Mouse (Mus musculus) neural tube, embryonic 12.5 days (tissue): ENCODE measurements around the gene Acox1. TPM values are rescaled to one million over a fixed set of nuclear protein-coding genes. Genes with fewer than 3 reads are reported as not detected.

Experiments
- ATAC-seq: fragments of 200-750 bp; cut with Nextera tagmentation; 2 replicates; pipeline ENCODE4 v1.8.0; 2017; ENCODE audit warnings: low read depth, mild to moderate bottlenecking, moderate TSS enrichment, moderate library complexity; ENCODE audit not compliant: low FRiP score
- H3K27ac ChIP-seq: fragments of 300-500 bp; sonication (generic); 2 replicates; pipeline ENCODE4 v1.5.1; 2016
- H3K27me3 ChIP-seq: fragments of 300-500 bp; sonication (generic); replicated peaks from 2 replicates; pipeline ENCODE4 v1.6.1; 2016; ENCODE audit warnings: mild to moderate bottlenecking
- H3K36me3 ChIP-seq: fragments of 300-500 bp; sonication (generic); 2 replicates; pipeline ENCODE4 v1.6.1; 2016; ENCODE audit warnings: mild to moderate bottlenecking
- H3K4me1 ChIP-seq: fragments of 300-500 bp; sonication (generic); 2 replicates; pipeline ENCODE4 v1.6.1; 2016
- H3K4me2 ChIP-seq: fragments of 300-500 bp; sonication (generic); replicated peaks from 2 replicates; pipeline ENCODE4 v1.6.1; 2016; ENCODE audit warnings: mild to moderate bottlenecking
- H3K4me3 ChIP-seq: fragments of 300-500 bp; sonication (generic); 2 replicates; pipeline ENCODE4 v1.5.1; 2016
- H3K9ac ChIP-seq: fragments of 300-500 bp; sonication (generic); 2 replicates; pipeline ENCODE4 v1.6.1; 2016; ENCODE audit warnings: mild to moderate bottlenecking
- H3K9me3 ChIP-seq: fragments of 300-500 bp; sonication (generic); 2 replicates; pipeline ENCODE4 v1.6.1; 2016; ENCODE audit warnings: mild to moderate bottlenecking
- WGBS: fragments of 180-500 bp; shearing (Covaris S2); methylation state at CpG from one replicate; pipeline ENCODE4 v1.1.7; 2016; 5-methylcytosine and 5-hydroxymethylcytosine counted together
- polyA plus RNA-seq: library from polyadenylated mRNA; unstranded; fragments of >200 nt; fragmentation: Nextera tagmentation; extraction: Ambion mirVana; gene quantifications from 2 replicates; pipeline ENCODE4 v1.2.1, GENCODE M21; 2016

The Acox1 gene
- polyA plus RNA-seq, 1 experiment from 2014 or later, result 44.0 TPM

DNA sequence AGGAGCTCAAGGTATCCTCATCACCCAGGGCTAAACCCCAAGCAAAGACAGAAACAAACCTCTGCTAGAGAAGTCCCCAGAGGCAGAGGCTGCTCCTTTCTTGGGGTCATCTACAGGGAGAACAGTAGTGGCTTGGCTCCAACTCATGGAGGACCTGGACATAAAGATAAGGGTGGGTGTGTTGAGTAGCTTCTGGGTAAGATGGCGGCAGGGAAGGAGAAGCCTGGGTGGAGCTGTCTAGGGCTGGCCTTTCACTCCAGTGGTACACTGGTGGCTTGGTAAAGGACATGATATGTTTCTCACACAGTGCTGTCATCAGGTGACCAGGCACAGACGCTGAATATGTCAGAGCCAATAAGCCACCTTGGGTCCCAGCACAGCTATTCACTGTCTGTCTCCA is 47.9 kb downstream of the Acox1 start:
- H3K27me3 ChIP-seq, result no peaks in the 10 kb centered on the region
- no peak for ATAC-seq
- no peak overlapping the region for H3K4me2 ChIP-seq
- H3K4me3 ChIP-seq, result no peak overlapping the region
- H3K36me3 ChIP-seq, result peaks cover 99% of the 10 kb centered on the region
- H3K27ac ChIP-seq, result no peak overlapping the region
- WGBS, result 94% methylated on average over 2 of the region's 2 CpGs
- H3K9me3 ChIP-seq, result no peaks in the 10 kb centered on the region
- no peaks in the 10 kb centered on the region for H3K4me1 ChIP-seq
- H3K9ac ChIP-seq, result no peak overlapping the region

DNA sequence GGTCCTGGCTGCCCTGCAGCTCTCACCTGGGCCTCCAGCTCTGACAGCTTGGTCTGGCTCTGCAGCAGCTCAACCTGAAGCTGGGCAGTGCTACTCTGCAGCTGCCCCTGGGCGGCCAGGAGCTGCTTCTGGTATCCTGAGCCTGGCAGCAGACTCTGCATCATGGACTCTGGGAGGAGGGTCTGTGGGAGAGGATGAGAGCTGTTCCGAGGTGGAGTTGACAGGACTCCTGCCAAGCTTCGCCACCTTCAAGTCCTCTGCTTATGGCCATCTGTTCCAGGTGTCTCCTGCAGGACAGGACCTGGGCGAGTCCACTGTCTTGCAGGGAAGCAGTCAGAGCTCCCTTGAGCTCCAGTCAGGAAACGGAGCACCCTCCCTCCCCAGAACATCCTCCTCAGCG is 49.5 kb downstream of the Acox1 start:
- ATAC-seq, result no peak
- Histone ChIP-seq H3K9ac (no peak overlapping the region), H3K36me3 (peaks cover 99% of the 10 kb centered on the region), H3K4me2 (no peak overlapping the region), H3K9me3 (no peaks in the 10 kb centered on the region), H3K4me1 (no peaks in the 10 kb centered on the region), H3K27ac (no peak overlapping the region), H3K4me3 (no peak overlapping the region), H3K27me3 (no peaks in the 10 kb centered on the region)
- 84% methylated on average over 6 of the region's 6 CpGs for WGBS

DNA sequence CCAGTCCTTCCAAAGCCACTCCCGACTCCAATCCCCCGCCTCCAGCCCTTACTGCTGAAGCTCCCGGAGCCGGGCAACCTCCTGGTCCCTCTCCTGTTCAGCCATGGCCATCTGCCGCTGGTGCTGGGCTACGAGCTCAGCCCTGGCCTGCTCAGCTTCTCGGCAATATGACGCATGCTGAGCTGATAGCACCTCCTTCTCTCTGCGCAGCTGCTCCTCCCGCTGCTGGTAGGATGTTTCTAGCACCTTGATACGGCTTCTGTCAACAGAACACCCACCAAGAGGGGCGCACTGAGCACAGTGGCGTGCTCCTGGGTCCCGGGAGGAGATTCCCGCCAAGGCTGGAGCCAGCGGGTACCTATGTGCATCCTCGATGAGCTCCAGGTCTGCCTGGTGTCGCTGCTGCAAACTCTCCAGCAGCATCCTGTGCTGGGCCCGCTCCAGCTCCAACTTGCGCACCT is 50.1 kb downstream of the Acox1 start:
- H3K4me3 ChIP-seq, result no peak overlapping the region
- peaks cover 99% of the 10 kb centered on the region for H3K36me3 ChIP-seq
- no peaks in the 10 kb centered on the region for H3K4me1 ChIP-seq
- H3K27ac ChIP-seq, result no peak overlapping the region
- no peak overlapping the region for H3K4me2 ChIP-seq
- ATAC-seq, result no peak
- H3K9me3 ChIP-seq, result no peaks in the 10 kb centered on the region
- H3K27me3 ChIP-seq, result no peaks in the 10 kb centered on the region
- 59% methylated on average over 20 of the region's 20 CpGs for WGBS
- no peak overlapping the region for H3K9ac ChIP-seq

GRCm38 (mm10) chr11:116146294-116146985 is 52.4 kb downstream of the Acox1 start:
- Histone ChIP-seq H3K9me3 (no peaks in the 10 kb centered on the region), H3K4me1 (no peaks in the 10 kb centered on the region), H3K4me3 (no peak overlapping the region), H3K9ac (no peak overlapping the region), H3K27me3 (no peaks in the 10 kb centered on the region), H3K36me3 (peaks cover 99% of the 10 kb centered on the region), H3K27ac (no peak overlapping the region), H3K4me2 (no peak overlapping the region)
- ATAC-seq, result no peak
- WGBS, result 78% methylated on average over 25 of the region's 25 CpGs

DNA sequence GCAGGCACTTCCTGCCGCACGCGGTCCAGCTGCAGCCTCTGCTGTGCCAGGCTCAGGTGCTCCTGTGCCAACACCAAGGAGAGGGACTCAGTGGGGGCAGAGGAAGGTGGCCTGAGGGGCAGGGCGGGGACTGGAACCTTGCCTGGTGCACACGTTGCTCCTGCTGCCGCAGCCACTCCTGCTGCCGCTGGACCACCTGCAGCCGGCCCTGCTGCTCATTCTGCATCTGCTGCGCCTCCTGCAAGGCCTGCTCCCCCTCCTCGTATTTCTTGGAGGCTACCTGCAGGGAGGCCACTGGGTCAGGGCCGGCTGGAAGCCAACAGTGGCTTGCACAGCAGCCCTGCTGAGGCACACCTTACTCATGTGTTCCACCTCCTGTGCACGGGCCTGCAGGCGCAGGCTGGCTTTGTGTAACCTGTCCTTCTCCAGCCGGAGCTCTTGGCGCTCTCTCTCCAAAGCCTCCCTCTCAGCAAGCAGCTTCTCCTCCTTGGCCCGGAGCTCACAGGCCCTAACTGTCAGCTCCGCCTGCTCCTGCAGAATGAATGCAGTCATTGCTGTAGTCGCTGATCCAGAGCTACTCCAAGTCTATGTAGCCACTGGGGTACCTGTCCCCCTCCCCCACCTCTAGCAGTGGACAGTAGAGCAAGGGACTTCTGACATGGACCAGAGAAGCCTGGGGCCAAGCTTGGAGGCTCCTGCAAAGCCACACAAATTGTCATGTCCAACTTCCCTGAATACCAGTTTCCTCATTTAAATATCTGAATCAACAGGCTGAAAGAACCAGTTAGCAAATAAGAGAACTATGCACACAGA is 53.2 kb downstream of the Acox1 start:
- Histone ChIP-seq H3K36me3 (peaks cover 93% of the 10 kb centered on the region), H3K27me3 (no peaks in the 10 kb centered on the region), H3K4me2 (no peak overlapping the region), H3K4me1 (no peaks in the 10 kb centered on the region), H3K9me3 (no peaks in the 10 kb centered on the region), H3K4me3 (no peak overlapping the region), H3K9ac (no peak overlapping the region), H3K27ac (no peak overlapping the region)
- ATAC-seq, result no peak
- 68% methylated on average over 18 of the region's 18 CpGs for WGBS

DNA sequence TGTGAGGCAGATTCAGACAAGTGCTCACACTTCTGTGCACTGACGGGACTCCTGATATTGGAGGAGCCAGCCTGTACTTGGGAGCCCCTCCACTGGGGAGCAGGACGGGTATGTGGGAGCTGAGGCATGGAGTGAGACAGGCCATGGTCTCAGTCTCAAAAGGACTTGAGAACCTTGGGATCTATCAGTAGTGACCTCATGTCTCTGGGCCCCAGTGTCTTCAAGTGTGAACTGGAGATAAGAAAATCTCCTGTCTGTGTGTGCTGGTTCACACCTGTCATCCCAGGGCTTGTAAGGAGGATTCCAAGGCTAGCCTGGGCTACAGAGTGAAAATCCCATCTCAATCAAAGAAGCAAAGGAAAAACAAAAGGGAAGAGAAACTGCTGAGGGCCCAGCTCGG is 55.4 kb downstream of the Acox1 start:
- ATAC-seq, result no peak
- WGBS, result 91% methylated on average over 3 of the region's 3 CpGs
- Histone ChIP-seq H3K9ac (no peak overlapping the region), H3K27ac (no peak overlapping the region), H3K4me1 (no peaks in the 10 kb centered on the region), H3K36me3 (peaks cover 72% of the 10 kb centered on the region), H3K4me2 (no peak overlapping the region), H3K4me3 (no peak overlapping the region), H3K9me3 (no peaks in the 10 kb centered on the region), H3K27me3 (no peaks in the 10 kb centered on the region)

GRCm38 (mm10) chr11:116142211-116142991 is 56.4 kb downstream of the Acox1 start:
- Histone ChIP-seq H3K9me3 (no peaks in the 10 kb centered on the region), H3K4me3 (no peak overlapping the region), H3K9ac (no peak overlapping the region), H3K4me2 (no peak overlapping the region), H3K27me3 (no peaks in the 10 kb centered on the region), H3K27ac (no peak overlapping the region), H3K4me1 (peaks cover 6% of the 10 kb centered on the region; the same call in 1 of the 2 replicates), H3K36me3 (peaks cover 61% of the 10 kb centered on the region)
- WGBS, result 68% methylated on average over 10 of the region's 10 CpGs
- ATAC-seq, result no peak

- Histone ChIP-seq H3K36me3 (peaks cover 52% of the 10 kb centered on the region), H3K9me3 (no peaks in the 10 kb centered on the region), H3K4me2 (peak within 1 kb of the TSS; percentile 79), H3K27me3 (no peaks in the 10 kb centered on the region), H3K4me3 (peak within 1 kb of the TSS; percentile 91), H3K9ac (peak within 1 kb of the TSS; percentile 86), H3K27ac (0 out of 2 replicates have a peak within 1 kb of the TSS, but pooled peaks have one; percentile 50), H3K4me1 (peaks cover 6% of the 10 kb centered on the region; the same call in 1 of the 2 replicates)
- ATAC-seq, result peak; percentile 96
- under 1% methylated on average over 60 of the region's 60 CpGs for WGBS
Observed at GRCm38 (mm10) chr11:116138468-116139138, 60.2 kb downstream of the Acox1 start, which contains the start of gene Mrpl38. Gene Mrpl38, minus strand, starts transcription at chr11:116138868.

DNA sequence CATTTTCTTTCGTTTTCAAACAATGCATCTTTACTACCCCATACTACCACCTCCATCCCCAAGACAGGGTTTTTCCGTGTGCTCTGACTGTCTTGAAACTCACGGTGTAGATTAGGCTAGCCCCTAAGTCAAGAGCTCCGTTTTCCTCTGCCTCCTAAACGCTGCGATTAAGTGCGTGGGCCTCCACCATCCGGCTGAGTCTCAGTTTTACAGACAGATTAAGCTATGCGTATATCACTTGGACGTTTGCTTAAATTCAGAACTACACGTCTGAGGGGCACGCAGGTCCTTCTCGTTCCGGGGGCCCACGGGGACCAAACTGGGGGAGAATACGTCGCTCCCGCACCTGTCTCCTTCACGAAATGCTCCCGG is 60.8 kb downstream of the Acox1 start:
- Histone ChIP-seq H3K27me3 (no peaks in the 10 kb centered on the region), H3K27ac (0 out of 2 replicates have a peak overlapping the region, but pooled peaks have one; percentile 50)
- ATAC-seq, result 0 out of 2 replicates have a peak, but pooled peaks have one; percentile 18

DNA sequence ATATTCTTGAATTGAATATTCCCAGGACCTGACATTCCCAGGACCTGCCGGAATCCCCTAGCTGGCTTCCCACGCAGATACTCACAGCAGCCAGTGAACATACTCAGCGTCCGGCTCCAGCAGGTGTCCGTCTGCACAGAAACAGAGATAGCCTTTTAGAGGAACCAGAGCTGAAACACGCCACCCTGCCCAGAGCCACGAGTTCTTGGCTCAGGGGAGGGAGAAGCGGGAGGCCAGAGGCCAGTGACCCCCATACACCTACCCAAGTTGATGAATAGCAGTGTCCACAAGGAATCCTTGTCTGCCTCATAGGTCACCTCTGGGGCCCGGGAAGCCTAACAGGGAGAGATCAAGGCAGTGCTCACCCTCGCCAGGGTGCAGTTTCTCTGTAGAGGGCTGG is 64.7 kb downstream of the Acox1 start:
- ATAC-seq, result no peak
- Histone ChIP-seq H3K27me3 (no peaks in the 10 kb centered on the region), H3K27ac (no peak overlapping the region), H3K9ac (no peak overlapping the region), H3K4me2 (no peak overlapping the region), H3K4me3 (no peak overlapping the region), H3K36me3 (peaks cover 48% of the 10 kb centered on the region), H3K9me3 (no peaks in the 10 kb centered on the region), H3K4me1 (peaks cover 28% of the 10 kb centered on the region)
- WGBS, result 88% methylated on average over 10 of the region's 10 CpGs

More for the DNA sequence above, 60.8 kb downstream of the Acox1 start:
- WGBS, result 2% methylated on average over 20 of the region's 20 CpGs
- H3K36me3 ChIP-seq, result peaks cover 50% of the 10 kb centered on the region
- no peaks in the 10 kb centered on the region for H3K9me3 ChIP-seq
- H3K4me1 ChIP-seq, result peaks cover 6% of the 10 kb centered on the region; the same call in 1 of the 2 replicates
- peak overlapping the region; percentile 79 for H3K4me2 ChIP-seq
- peak overlapping the region; percentile 86 for H3K9ac ChIP-seq
- peak overlapping the region; percentile 91 for H3K4me3 ChIP-seq

DNA sequence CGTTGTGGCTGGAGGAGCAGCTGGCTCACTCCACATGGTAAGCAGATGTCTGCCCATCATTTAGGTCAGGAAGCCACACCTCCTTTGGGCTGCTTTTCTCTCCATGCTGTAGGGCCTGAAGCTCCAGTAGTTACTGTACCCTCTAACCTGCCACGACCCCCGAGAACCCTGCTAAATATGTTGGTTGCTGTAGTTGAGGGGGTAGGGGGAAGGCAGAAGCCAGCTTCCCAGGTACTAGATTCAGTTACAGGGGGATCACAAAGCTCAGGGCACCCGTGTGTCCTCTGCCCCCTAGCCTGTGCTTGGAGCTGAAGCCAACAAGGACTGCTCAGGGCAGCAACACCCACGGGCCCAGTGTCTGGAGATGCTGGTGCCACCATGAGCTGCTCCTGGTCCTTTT is 65.3 kb downstream of the Acox1 start:
- no peak overlapping the region for H3K4me3 ChIP-seq
- H3K36me3 ChIP-seq, result peaks cover 48% of the 10 kb centered on the region
- H3K4me2 ChIP-seq, result no peak overlapping the region
- WGBS, result 73% methylated on average over 5 of the region's 5 CpGs
- H3K9ac ChIP-seq, result no peak overlapping the region
- no peaks in the 10 kb centered on the region for H3K9me3 ChIP-seq
- H3K27ac ChIP-seq, result no peak overlapping the region
- no peaks in the 10 kb centered on the region for H3K27me3 ChIP-seq
- ATAC-seq, result no peak
- H3K4me1 ChIP-seq, result peaks cover 30% of the 10 kb centered on the region
